Mouse (Mus musculus): Measurements from ENCODE around the gene Fam193b.

The Fam193b gene

DNA sequence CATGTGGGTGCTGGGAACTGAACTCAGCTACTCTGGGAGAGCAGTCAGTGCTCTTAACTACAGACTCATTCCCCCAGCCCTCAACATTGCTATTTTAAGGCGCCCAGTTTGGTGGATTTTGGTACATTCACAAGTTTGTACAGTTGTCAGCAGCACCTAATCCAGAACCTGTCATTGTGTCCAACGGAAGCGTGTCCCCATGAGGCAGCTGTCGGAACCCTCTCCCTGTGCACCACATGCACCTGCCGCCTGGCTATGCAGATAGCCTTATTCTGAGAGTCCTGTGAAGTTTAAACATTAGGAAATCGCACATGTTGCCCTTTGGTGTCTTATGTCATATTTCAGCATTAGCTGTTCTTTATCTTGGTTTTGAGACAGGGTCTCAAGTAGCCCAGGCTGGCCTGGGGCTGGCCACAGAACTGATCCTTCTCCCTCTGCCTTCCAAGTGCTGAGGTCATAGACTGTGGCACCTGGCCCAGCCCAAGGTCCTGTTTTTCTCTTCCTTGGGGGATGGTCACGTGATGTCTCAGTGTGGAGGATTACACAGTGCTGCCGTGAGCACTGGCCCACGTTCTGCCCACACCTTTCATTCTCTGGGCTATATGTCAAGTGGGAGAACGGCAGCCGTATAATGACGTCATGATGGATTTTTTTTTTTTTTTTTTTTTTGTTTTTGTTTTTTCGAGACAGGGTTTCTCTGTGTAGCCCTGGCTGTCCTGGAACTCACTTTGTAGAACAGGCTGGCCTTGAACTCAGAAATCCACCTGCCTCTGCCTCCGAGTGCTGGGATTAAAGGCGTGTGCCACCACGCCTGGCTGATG is 45.0 kb downstream of the Fam193b start:
- no peak for DNase-seq

DNA sequence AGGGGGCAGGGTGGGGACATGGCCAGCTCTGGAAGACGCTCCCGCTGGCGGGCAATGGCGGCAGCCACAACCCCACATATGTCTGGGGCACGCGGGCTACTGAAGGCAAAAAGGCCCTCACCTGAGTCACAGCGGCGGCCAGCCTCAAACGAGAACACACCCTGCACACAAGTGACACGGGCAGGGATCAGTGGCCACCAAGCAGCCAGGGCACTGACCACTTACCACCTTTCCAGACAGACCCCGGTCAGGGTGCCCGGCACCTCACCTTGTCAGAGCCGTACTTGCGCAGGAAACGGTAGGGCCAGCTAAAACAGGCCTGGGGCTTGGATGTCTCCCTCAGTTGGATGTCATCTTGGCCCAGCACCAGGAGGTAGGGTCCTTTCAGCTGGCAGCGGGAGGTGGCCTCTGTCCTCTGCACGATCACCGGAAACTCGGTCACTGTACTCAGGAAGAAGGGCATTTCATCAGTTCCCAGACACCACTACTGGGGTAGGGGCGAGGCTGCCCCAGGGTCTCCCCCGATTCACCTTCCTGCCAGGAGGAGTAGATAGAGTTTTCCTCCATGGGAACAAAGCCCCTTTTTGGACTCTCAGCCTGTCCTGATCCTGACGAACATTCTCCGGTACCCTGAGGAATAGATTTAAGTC is 46.8 kb downstream of the Fam193b start:
- DNase-seq = no peak

DNA sequence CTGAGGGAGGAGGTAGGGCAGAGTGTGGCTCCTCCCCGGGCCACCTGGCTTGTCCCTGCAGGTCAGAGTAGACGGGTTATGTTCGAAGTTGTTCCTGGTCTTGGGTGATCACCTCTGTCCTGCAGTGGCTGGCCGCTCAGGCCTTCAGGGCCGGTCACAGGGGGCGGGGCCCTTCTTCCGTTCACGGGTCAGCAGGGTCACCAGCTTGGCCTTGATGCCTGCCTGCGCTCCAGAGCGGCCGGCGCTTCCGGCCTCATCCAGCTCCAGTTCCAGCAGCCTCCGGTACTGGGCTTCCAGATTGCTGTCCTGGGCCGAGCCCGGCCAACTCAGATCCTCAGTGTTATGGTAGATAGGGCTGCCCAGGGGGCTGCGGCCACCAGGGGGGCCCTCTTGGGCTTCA is 47.6 kb downstream of the Fam193b start:
- no peak for DNase-seq

DNA sequence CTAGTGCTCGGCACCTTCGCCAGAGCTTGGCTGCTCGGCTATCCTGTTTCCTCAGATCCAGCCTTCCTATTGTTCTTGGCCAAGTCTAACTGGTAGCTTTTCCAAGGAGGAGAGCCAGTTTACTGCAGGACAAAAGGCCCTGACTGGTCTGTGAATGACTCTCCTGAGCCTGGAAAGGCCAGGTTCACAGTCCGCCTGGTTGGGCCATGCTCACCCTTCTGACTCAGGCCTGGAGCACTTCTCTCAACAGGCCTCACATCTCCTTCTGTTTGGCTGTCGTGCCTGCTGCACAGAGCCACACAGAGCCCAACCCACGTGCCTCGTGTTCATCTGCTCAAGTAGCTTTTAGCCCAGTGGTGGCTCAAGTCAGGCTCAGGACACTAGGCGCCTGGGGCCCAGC is 48.2 kb downstream of the Fam193b start:
- no peak for DNase-seq

DNA sequence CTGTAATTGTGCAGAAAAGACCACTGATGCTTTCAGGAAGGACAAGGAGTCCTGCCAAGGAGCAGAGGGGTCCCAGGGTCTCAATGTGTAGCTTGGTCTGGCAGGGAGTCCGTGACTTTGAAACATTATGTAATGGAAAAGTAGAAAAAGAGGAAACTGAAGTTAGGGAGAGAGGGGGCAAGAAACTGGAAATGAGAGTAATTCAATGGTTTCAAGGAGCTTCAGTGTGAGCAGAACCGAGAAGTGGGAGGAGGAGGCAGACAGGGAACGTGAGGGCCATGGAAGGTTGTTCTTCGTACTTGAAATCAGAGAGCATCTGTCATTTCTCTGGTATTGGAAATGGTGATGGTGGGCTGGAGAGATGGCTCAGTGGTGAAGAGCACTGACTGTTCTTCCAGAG is 51.3 kb downstream of the Fam193b start:
- no peak for DNase-seq

- peak; percentile 90 for DNase-seq
Observed at GRCm38 (mm10) chr13:55516955-55517354, 54.0 kb downstream of the Fam193b start.

DNA sequence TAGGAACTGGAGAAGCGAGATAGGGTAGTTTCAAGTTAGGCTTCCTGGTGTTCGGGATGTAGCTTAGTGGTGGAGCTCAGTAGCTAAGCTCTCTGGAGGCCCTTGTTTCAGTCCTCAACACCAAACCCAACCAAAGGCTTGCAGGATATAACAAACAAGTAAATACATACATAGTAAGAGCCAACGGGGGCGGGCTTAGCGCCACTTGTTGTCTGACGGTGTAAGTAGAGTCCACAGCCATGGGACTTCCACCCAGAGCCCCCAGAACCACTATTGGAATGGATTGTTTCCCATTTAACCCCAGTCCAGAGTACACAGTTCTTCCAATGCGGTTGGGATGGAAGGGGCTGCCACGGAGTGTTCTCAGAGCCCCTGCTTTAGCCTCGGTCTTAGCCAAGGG is 57.1 kb downstream of the Fam193b start:
- DNase-seq = no peak

GRCm38 (mm10) chr13:55513111-55513748 is 57.7 kb downstream of the Fam193b start, which contains the start of gene Pdlim7:
Gene Pdlim7, minus strand, starts transcription at chr13:55513676.
- peak; percentile 90 for DNase-seq

DNA sequence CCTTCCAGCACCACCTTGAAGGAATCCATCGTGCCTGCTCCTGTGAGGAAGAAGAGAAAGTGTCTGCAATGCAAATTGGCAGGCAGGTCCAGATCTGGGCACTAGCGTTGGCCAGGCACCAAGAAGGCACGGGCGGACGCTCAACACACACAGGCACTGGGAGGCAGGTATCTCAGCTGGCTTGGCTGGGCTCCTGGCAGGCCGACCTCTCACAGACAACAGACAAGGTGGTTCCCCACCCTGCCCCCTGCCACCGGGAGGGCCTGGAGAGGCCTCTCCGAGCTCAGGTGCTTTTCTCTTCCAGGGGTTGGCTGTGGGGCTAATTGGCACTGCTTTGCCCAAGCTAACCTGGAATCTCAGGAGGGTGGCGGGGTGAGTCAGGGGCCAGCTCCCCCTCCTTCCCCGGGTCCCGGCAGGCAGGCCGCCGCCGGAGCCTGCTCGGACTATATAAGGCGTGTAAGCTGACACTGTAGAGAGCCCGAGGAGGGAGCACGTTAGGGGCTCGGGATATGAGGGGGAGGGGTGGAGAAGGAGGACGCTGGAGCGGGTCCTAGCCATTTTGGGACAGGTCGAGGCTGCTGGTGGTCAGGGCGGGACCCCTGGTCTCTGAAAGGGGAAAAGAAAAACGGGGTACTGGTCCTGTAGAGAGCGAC is 58.4 kb downstream of the Fam193b start:
- peak; percentile 67 for DNase-seq

DNA sequence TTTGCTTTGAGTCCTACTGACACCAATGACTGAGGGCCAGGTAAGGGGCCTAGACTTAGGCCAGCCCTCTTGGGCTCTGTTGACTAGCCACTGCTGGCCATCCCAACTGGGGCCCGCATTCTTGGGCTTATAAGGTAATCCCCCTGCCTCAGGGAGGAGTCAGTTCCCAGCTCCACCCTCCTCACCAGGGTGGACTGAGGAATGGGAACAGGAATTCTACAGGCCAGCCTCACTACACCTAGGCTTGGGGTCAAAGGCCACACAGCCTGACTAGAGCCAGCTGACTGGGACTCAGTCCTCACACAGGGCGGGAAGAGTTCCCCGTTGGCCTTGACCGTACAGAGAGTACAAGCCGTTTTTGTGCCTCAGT is 59.4 kb downstream of the Fam193b start:
- DNase-seq = no peak

DNA sequence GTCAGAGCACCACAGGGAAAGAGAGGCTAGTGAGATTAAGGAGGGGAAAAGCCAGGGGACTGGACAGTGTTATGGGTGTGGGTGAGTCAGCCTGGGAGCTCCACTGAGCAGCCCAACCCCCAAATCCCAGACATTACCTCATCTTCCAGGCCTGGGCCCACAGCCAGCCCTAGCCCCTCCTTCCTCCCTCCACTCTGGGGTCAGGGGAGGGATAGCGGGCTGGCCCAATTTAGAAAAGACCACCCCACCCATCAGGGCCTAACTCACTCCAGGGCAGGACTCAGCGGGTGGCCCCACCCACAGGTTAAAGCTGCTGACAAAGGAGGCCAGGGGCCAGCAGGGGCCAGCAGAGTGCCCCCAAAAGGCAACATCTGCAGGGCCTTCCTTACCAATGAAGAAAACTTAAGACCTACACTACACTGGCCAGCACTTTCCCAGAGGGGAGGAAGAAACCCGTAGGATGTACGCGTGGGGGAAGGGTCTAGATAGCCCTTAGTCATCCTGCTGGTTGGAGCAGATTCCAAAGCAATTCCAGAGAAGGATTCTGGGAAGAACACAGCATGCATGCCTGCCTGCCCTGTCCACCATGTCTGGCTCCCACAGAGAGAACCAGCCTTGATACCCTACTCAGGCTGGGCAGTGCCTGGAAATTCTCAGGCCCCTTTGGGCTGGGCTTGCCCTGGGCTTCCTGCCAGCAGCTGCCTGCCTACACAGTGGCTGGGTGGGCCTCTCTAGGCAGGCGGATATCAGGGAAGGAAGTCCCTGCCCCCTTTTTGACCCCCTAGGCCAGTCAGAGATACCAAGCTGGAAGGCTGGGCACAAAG is 60.0 kb downstream of the Fam193b start:
- DNase-seq = no peak

DNA sequence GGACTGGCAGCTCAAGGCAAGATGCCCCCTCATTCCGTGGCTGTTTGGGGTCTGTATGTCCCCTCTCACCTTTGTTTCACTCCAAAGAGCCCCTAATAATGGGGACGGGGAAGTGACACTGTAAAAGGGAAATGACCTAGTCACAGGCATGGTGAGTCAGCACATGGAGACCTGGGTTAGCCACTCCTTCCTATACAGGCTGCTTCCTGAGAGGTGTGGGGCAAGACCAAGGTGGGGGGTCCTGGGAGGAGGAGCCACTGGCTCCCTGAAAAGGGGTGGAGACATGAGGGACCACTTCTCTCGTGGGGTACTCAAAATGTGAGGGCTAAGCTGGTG is 60.6 kb downstream of the Fam193b start:
- no peak for DNase-seq

DNA sequence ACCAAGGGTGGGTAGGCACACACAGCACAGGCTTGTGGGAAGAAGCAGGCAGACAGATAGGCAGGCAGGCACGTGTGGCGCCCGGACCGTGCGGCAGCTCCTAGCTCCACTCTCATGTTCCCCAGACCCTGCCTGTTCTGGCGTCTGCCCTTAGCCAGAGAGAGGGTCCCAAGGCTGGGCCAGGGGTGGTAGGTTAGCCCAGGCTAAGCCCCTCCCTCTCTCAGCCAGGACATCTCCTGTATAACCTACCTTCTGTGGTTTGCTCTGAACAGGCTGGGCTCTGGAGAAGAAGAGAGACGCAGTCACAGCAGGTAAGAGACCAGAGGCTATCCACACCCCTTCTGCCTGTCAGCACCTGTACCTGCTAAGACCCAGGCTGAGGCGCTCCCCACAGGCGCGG is 62.4 kb downstream of the Fam193b start:
- no peak for DNase-seq

DNA sequence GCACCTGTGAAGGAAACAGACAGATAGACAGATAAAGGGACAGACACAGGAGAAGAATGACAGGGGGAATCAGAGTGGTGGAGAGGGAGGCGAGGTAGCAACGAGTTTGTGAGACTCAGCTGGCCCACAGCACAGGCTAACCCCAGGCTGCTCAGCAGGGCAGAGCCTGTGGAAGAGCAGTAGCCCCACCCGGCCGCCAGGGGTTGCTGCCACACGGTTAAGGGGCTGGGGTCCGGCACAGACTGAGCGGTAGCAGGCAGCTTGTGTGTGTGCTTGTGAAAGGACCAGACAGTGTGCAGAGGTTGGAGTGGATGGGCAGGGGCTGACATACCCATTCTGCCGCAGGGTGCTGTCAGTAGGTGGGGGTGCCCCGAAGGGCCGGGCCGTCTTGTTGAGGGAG is 63.0 kb downstream of the Fam193b start:
- no peak for DNase-seq

GRCm38 (mm10) chr13:55506697-55507096 is 64.2 kb downstream of the Fam193b start:
- DNase-seq = no peak

DNA sequence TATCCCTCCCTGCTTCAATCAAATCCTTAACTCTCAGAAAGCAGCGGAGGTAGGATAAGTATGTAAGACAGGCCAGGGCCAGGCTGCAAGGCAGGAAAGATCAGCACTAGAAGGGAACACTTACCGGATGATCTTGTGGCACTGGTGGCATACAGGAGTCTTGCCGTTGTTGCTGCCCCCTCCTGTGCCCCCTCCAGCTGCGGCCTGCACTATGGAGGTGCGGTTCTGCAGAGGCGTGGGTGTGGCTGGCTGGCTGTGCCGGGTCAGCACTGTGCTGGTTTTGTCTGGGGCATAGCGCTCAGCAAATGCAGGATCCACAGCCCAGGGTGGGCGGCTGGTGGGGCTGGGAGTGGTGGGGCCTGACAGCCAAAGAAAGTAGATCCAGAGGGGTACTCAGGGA is 65.1 kb downstream of the Fam193b start:
- DNase-seq = no peak

GRCm38 (mm10) chr13:55504390-55504789 is 66.5 kb downstream of the Fam193b start:
- no peak for DNase-seq

DNA sequence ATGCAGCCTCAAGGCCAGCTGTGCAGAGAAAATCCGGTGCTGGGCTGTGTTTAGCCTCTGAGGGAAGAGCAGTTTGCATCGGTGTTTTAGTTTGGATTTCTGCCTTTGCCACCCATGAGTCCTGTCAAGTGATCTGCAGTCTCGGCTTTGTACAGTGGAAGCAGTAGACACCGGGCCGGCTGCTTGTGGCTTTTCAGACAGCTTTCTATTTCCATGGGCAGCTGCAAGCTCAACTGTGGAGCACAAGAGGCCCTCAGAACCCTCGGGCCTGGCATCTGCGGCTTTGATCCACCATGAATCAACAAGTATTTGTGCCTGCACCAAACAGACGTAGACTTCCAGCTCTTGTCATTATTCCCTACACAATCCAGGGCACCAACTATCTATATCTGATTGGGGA is 68.5 kb downstream of the Fam193b start:
- DNase-seq = no peak

DNA sequence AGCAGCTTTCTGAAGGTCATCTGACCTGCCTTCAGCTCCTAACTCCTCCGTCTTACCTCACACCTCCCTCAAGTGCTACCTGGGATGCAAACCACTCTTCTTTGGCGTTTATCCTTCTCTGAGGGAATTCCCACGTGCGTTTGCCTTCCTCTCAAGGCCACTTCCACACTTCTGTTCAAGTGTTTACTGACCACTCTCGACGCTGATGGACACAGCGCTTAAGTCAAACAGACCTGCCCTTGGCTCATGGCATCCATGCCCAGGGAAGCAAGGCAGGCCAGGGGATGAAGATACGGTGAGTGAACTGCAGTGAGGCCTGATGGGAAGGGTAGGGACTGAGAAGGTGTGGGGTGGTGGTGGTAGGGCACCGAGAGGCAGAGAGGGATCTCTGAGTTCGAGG is 70.3 kb downstream of the Fam193b start:
- no peak for DNase-seq

DNA sequence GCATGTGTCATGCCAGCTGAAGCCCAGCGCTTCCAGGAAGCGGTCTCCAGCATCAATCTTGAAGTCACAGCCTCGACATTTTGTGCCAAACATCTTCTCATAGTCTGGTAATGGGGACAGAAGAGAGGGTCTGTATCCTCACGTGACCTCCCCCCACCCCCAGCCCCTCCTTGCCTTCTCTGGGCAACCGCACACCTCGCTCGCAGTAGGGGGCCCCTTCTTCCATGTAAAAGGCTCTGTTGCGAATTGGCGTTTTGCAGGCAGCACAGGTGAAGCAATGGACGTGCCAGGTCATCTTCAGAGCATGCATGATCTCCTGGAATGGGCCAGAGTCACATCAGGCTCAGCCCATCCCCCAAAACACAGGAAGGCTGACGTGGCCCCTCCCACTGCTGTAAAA is 72.0 kb downstream of the Fam193b start:
- no peak for DNase-seq

- DNase-seq = no peak
Observed at GRCm38 (mm10) chr13:55496661-55497060, 74.3 kb downstream of the Fam193b start.

GRCm38 (mm10) chr13:55495702-55496101 is 75.2 kb downstream of the Fam193b start:
- DNase-seq = no peak
